Mouse (Mus musculus) ES-Bruce4 (cell line): ENCODE measurements at regions not wholly inside any gene's neighbourhood (a gene's known extent, or its start where the extent isn't known, plus 50 kb on each side); places are given as distances from the start of the nearest gene placed in this dataset.

ENCODE experiments used
- CTCF ChIP-seq: IDR thresholded peaks from one replicate; pipeline ENCODE4 v1.8.1; 2011; ENCODE audit warnings: low read depth, low read length
- POLR2A ChIP-seq: IDR thresholded peaks from one replicate; pipeline ENCODE4 v1.8.1; 2011; ENCODE audit warnings: low read length; ENCODE audit not compliant: insufficient read depth

DNA sequence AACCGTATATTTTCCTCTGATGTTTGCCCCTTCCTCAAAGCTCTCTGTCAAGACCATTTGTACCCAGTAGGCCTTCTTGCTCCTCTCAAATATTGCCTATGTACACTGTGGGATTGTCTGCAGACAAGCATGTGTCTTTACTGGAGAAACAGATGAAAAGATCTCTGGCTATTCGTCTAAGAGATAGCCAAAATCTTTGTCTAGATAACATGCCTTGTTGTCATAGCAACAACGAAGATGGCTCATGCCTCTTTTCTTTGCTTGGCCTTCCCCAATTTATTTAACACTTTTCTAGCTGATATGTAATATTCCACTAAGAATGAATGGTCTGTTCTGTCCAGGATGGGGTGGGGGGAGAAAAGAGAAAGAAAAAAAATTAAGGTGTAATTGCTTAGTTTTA, 252.3 kb upstream of the Ubash3b start:
- TF ChIP-seq POLR2A (no peak), CTCF (no peak)
